Mouse (Mus musculus): ENCODE measurements around the gene Ctu1.
"Not testable (repeated sequence)": the region's sequence is repeated elsewhere in the genome, so short reads cannot be mapped to it uniquely, and the experiment has no call there.

The Ctu1 gene

DNA sequence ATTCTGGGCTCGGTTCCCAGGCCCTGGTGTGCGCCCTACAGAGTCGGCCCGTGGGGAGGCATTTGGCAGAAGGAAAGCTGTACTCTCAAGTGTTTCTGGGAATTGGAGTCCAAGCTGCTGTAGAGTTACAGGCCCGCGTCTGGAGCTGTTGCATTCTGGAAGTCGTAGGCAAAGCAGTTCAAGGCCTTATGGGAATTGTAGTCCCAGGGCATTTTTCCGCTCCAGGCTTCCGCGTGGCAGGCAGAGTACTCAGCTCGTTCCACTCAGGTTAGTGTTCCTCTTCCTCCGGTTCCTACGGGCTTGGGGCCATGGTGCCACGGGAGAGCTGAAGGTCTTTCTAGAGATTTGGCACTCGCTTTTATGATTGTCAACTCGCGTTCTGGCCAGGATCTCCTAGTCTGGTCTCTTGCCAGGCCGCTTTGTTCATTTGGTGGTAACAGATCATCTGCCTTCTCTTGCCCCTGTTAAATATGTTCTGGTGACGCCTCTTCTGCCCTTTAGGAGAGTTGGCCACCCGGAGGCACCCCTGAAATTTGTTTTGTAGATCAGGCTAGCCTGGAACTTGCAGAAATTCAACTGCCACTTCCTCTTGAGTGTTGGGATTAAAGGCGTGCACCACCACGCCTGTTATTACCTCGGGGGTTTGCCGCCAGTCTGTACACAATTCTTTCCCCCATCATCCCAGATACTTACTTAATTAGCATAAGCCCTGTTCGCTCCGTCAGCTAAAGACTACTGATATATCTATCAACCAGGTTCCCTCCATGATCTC lies at the start of gene Ctu1:
Gene Ctu1 (plus strand): TSS at position 208 of the 772 bp plus-strand sequence.
- DNase-seq (ENCODE audit: extremely low read depth, low read depth): peak; percentile 93

- no peak for DNase-seq (ENCODE audit: extremely low read depth, low read depth)
These were observed 48.9 kb upstream of the Ctu1 start for GRCm38 (mm10) chr7:43622927-43623326.

- DNase-seq (ENCODE audit: extremely low read depth, low read depth): no peak
These were observed 48.0 kb upstream of the Ctu1 start for GRCm38 (mm10) chr7:43623819-43624218.

GRCm38 (mm10) chr7:43625065-43625464 lies 46.8 kb upstream of the Ctu1 start:
- no peak for DNase-seq (ENCODE audit: extremely low read depth, low read depth)

- no peak for DNase-seq (ENCODE audit: extremely low read depth, low read depth)
These were observed 45.9 kb upstream of the Ctu1 start for GRCm38 (mm10) chr7:43625794-43626422.

- DNase-seq (ENCODE audit: extremely low read depth, low read depth): no peak
These were observed 37.9 kb upstream of the Ctu1 start for GRCm38 (mm10) chr7:43633940-43634339.

DNA sequence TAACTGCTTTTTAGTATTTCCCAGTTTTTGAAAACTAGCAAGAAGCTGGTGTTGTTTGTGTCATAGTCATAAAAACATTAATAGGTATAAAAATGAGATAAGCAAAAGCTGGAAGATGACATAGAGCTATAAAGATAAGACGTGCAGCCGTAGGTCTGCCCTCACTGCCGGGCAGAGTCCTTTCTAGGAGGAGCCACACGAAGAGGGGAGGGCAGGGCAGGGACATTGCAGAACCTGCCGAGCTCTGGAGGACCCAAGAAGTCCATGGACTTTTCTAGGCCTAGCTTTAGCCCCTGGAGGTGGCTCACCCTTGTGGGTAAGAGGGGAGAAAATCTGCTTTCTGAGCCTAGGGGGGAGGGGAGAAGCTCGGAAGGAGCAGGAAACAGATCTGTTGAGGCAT lies 37.3 kb upstream of the Ctu1 start, which contains the start of gene Ceacam18:
Gene Ceacam18 (plus strand): TSS at position 208 of the 400 bp plus-strand sequence.
- no peak for DNase-seq (ENCODE audit: extremely low read depth, low read depth)

GRCm38 (mm10) chr7:43636194-43636593 lies 35.6 kb upstream of the Ctu1 start:
- no peak for DNase-seq (ENCODE audit: extremely low read depth, low read depth)

DNA sequence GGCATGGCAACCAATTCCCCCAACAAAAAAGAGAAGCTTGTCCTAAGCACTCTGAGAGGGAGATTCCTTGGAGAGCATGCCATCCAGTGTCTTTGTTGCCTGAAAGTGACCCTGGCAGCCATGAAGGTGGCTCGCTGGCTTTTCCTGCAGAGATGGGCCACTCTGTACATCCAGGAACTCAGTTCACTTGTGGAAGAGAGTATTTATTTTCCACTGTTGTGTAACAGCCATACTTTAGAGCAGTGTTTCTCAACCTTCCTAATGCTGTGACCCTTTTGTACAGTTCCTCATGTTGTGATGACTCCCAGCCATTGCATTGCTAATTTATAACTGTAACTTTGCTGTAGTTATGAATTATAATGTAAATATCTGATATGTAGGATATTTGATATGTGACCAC lies 34.7 kb upstream of the Ctu1 start:
- no peak for DNase-seq (ENCODE audit: extremely low read depth, low read depth)

DNA sequence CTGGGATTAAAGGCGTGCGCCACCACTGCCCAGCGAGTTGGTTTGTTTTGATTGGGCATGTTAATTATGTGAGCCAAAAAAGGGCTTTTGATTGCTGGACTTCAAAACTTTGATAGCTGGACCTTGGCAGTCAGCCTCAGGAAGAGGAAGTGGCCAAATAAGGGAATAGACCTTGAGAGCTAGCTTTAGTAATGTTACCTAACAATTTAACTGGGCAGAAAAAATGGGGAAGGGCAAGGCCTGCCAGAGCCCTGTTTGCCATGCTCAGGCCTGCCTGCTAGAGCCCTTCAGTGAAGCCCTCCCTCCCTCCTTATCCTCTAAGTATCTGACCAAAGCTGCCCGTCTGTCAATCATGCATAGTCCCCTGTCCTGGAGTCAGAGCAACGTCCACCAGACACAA lies 29.2 kb upstream of the Ctu1 start:
- DNase-seq (ENCODE audit: extremely low read depth, low read depth): no peak

GRCm38 (mm10) chr7:43643046-43643652 lies 28.7 kb upstream of the Ctu1 start:
- DNase-seq (ENCODE audit: extremely low read depth, low read depth): no peak

GRCm38 (mm10) chr7:43652683-43653082 lies 19.1 kb upstream of the Ctu1 start:
- no peak for DNase-seq (ENCODE audit: extremely low read depth, low read depth)

- no peak for DNase-seq (ENCODE audit: extremely low read depth, low read depth)
These were observed 17.3 kb upstream of the Ctu1 start for GRCm38 (mm10) chr7:43654519-43654918.

GRCm38 (mm10) chr7:43656232-43656631 lies 15.6 kb upstream of the Ctu1 start:
- no peak for DNase-seq (ENCODE audit: extremely low read depth, low read depth)

DNA sequence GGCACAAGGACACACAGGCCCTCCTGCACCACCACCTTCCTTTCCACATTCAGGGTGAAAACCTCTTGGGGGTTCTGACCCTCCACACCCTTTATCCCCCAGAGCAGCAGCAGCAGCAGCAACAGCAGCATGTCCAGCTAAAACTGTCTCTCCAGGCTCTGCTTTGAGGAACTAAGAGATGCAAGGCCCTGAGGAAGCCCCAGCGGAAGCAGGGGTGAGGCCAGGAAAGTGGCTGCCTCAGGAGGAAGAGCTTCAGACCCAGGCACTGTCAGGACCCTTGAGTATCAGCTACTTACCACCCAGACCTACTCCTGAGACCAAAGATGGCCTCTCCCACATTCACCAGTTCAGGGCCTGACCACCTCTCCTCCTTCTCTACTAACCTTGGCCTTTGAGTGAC lies 11.8 kb upstream of the Ctu1 start, which contains the start of gene Siglece:
Gene Siglece (minus strand): TSS at position 160 of the 400 bp plus-strand sequence.
- DNase-seq (ENCODE audit: extremely low read depth, low read depth): no peak

DNA sequence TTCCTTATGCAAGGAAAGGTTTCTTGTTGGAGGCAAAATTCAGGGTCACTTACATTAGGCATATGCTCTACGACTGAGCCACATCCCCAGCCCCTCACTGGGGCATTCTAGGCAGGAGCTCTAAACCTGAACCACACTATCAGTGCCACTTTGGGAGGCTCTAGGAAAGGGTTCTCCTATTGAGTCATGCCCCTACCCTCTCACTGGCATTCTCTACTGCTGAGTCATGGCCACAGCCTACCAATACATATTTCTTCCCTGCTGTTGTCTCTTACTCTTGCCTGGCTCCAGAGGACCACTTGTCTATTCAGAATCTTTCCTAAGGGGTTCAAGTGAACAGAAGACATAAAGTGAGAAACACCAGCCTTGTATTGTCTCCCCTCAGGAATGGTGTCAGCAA lies 9.0 kb upstream of the Ctu1 start:
- DNase-seq (ENCODE audit: extremely low read depth, low read depth): no peak

DNA sequence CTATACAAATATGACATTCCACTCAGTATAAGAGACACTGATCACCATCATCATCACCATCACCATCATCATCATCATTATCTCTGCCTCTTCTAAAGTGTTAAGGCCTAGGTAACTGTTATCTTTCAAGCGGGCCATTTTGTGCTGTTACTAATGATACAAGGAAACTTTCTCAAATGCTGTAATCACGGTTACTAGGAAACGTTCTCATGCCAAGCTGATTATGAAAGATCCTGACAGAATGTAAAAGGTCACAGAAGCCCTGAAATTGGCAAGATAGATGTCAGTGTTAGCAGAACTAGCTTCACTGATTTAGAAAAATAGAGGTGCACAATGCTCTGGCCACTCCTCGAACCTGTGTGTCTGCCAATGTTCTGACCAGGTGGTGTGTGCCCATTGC lies 4.6 kb upstream of the Ctu1 start:
- DNase-seq (ENCODE audit: extremely low read depth, low read depth): not testable (repeated sequence)

GRCm38 (mm10) chr7:43668582-43668981 lies 3.2 kb upstream of the Ctu1 start:
- DNase-seq (ENCODE audit: extremely low read depth, low read depth): no peak

DNA sequence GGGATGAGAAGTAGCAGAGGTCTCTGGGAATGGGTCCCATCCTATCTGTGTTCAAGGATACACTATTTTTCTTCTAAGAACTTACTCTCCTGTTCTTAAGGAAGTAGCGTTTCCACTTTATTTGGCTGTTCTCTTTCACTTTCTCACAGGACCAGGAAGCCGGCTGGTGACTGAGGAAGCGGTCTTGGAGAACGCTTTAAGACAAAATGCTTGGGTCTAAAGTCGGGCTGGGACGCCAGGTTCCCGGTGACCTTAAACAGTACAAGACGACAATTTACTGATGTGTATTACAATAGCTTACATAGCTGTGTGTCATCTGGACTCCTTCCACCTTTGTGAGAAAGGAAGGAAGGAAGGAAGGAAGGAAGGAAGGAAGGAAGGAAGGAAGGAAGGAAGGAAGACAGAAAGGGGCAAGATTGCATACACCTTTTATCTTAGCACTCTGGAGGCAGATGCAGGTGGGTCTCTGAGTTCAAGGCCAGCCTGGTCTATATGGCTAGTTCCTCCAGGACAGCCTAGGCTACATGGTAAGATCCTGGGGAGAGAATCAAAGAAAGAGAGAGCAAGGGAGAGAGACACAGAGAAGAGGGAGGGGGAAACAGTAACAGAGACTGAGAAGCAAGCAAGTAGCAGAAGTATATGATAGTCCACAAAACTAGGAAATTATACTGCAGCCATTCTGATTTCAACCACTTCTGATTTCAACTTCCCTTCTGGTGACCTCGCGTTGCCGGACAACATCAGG lies 580 bp upstream of the Ctu1 start:
- no peak for DNase-seq (ENCODE audit: extremely low read depth, low read depth)

GRCm38 (mm10) chr7:43672581-43673260 lies 905 bp downstream of the Ctu1 start:
- no peak for DNase-seq (ENCODE audit: extremely low read depth, low read depth)

- no peak for DNase-seq (ENCODE audit: extremely low read depth, low read depth)
These were observed 3.3 kb downstream of the Ctu1 start for GRCm38 (mm10) chr7:43675091-43675490.

All from MEL-GATA-1-ER (cell line).